In genomic region chr1:168225595-168226127, GRCm38 (mm10) we compare ENCODE assay signal across 19 mouse cellular contexts.
DNase-seq lines count a peak whose midpoint lies in the region; ATAC-seq lines count a peak whose summit lies in the region.
"Had no signal": no experiment of that assay in that cellular context is flagged by ENCODE, and none has a peak within 500 bp of the region (broad histone marks: within the 10 kb centered on the region; RNA-seq: fewer than 3 reads in every experiment).

No protein-coding gene starts in this region.

- 91% methylated on average over 7 of the region's 7 CpGs for WGBS in hindbrain, embryonic 10.5 days
- 78% methylated on average over 7 of the region's 7 CpGs for WGBS in hindbrain, embryonic 14.5 days
- 88% methylated on average over 7 of the region's 7 CpGs for WGBS in midbrain, embryonic 13.5 days
- 91% methylated on average over 7 of the region's 7 CpGs for WGBS in midbrain, embryonic 11.5 days
- 79% methylated on average over 7 of the region's 7 CpGs for WGBS in hindbrain, embryonic 16.5 days

- no peaks in the 10 kb centered on the region for H3K36me3 ChIP-seq in hindbrain, embryonic 10.5 days
- no peaks in the 10 kb centered on the region for H3K36me3 ChIP-seq in hindbrain, embryonic 14.5 days (replicated peaks; ENCODE audit: control insufficient read depth, insufficient read depth)
- H3K36me3 ChIP-seq in midbrain, embryonic 13.5 days = no peaks in the 10 kb centered on the region
- H3K36me3 ChIP-seq in midbrain, embryonic 11.5 days (ENCODE audit: control insufficient read depth, insufficient read depth, low read length) = no peaks in the 10 kb centered on the region
- no peaks in the 10 kb centered on the region for H3K36me3 ChIP-seq in hindbrain, embryonic 16.5 days (ENCODE audit: control insufficient read depth, insufficient read depth, low read length)
- H3K36me3 ChIP-seq: limb, embryonic 13.5 days; stomach, embryonic 15.5 days had no signal

- ATAC-seq in hindbrain, embryonic 14.5 days (ENCODE audit: low FRiP score) = no peak
- 0 out of 2 replicates have a peak, but pooled peaks have one; percentile 12 for ATAC-seq in midbrain, embryonic 13.5 days
- ATAC-seq in midbrain, embryonic 11.5 days (ENCODE audit: low FRiP score) = no peak
- peak; percentile 53 for ATAC-seq in hindbrain, embryonic 16.5 days
- ATAC-seq: forebrain, embryonic 14.5 days had no signal

- no peak overlapping the region for H3K4me3 ChIP-seq in hindbrain, embryonic 10.5 days
- no peak overlapping the region for H3K4me3 ChIP-seq in hindbrain, embryonic 14.5 days (replicated peaks; ENCODE audit: low read length)
- no peak overlapping the region for H3K4me3 ChIP-seq in midbrain, embryonic 13.5 days (replicated peaks)
- H3K4me3 ChIP-seq in midbrain, embryonic 11.5 days (ENCODE audit: low read depth, low read length) = no peak overlapping the region
- H3K4me3 ChIP-seq in hindbrain, embryonic 16.5 days (ENCODE audit: low read length) = no peak overlapping the region
- H3K4me3 ChIP-seq: limb, embryonic 13.5 days; stomach, embryonic 15.5 days had no signal

- H3K4me2 ChIP-seq in hindbrain, embryonic 14.5 days (replicated peaks) = no peak overlapping the region
- H3K4me2 ChIP-seq in midbrain, embryonic 13.5 days (replicated peaks) = no peak overlapping the region
- H3K4me2 ChIP-seq in midbrain, embryonic 11.5 days = no peak overlapping the region
- no peak overlapping the region for H3K4me2 ChIP-seq in hindbrain, embryonic 16.5 days (ENCODE audit: low read length)
- H3K4me2 ChIP-seq: limb, embryonic 13.5 days; stomach, embryonic 15.5 days had no signal

- no peaks in the 10 kb centered on the region for H3K9me3 ChIP-seq in hindbrain, embryonic 10.5 days
- H3K9me3 ChIP-seq in hindbrain, embryonic 14.5 days (ENCODE audit: control insufficient read depth, low read length) = no peaks in the 10 kb centered on the region
- no peaks in the 10 kb centered on the region for H3K9me3 ChIP-seq in midbrain, embryonic 13.5 days
- H3K9me3 ChIP-seq in midbrain, embryonic 11.5 days (ENCODE audit: control insufficient read depth, low read length) = no peaks in the 10 kb centered on the region
- no peaks in the 10 kb centered on the region for H3K9me3 ChIP-seq in hindbrain, embryonic 16.5 days (ENCODE audit: control insufficient read depth, low read length)
- H3K9me3 ChIP-seq: limb, embryonic 13.5 days; stomach, embryonic 15.5 days had no signal

- H3K27me3 ChIP-seq in hindbrain, embryonic 10.5 days (ENCODE audit: insufficient read depth, poor library complexity, severe bottlenecking) = no peaks in the 10 kb centered on the region
- H3K27me3 ChIP-seq in hindbrain, embryonic 14.5 days (ENCODE audit: control insufficient read depth, insufficient read depth, low read length) = no peaks in the 10 kb centered on the region
- H3K27me3 ChIP-seq in midbrain, embryonic 13.5 days = peaks cover 10% of the 10 kb centered on the region; the same call in 1 of the 2 replicates
- H3K27me3 ChIP-seq in midbrain, embryonic 11.5 days (ENCODE audit: control insufficient read depth, insufficient read depth, low read length) = no peaks in the 10 kb centered on the region
- no peaks in the 10 kb centered on the region for H3K27me3 ChIP-seq in hindbrain, embryonic 16.5 days (replicated peaks; ENCODE audit: control insufficient read depth, insufficient read depth, low read length)
- H3K27me3 ChIP-seq: limb, embryonic 13.5 days; stomach, embryonic 15.5 days had no signal

- H3K4me1 ChIP-seq in hindbrain, embryonic 10.5 days (replicated peaks) = peaks cover 43% of the 10 kb centered on the region
- H3K4me1 ChIP-seq in hindbrain, embryonic 14.5 days (replicated peaks; ENCODE audit: control insufficient read depth, insufficient read depth, low read length) = peaks cover 25% of the 10 kb centered on the region
- H3K4me1 ChIP-seq in midbrain, embryonic 13.5 days (replicated peaks) = peaks cover 84% of the 10 kb centered on the region
- peaks cover 30% of the 10 kb centered on the region for H3K4me1 ChIP-seq in midbrain, embryonic 11.5 days (ENCODE audit: control insufficient read depth, insufficient read depth, low read length)
- peaks cover 33% of the 10 kb centered on the region for H3K4me1 ChIP-seq in hindbrain, embryonic 16.5 days (ENCODE audit: control insufficient read depth, insufficient read depth, low read depth, low read length)

- 0 out of 2 replicates have a peak overlapping the region, but pooled peaks have one; percentile 45 for H3K27ac ChIP-seq in hindbrain, embryonic 10.5 days
- H3K27ac ChIP-seq in hindbrain, embryonic 14.5 days = no peak overlapping the region
- H3K27ac ChIP-seq in midbrain, embryonic 13.5 days = peak overlapping the region; percentile 70
- no peak overlapping the region for H3K27ac ChIP-seq in midbrain, embryonic 11.5 days (ENCODE audit: low read depth, low read length)
- no peak overlapping the region for H3K27ac ChIP-seq in hindbrain, embryonic 16.5 days (ENCODE audit: low read depth, low read length)
- H3K27ac ChIP-seq: limb, embryonic 13.5 days; stomach, embryonic 15.5 days had no signal

- DNase-seq in hindbrain, embryonic 10.5 days (ENCODE audit: low spot score) = no peak
- no peak for DNase-seq in hindbrain, embryonic 14.5 days (ENCODE audit: low spot score)
- no peak for DNase-seq in midbrain, embryonic 11.5 days (ENCODE audit: low spot score, missing footprints)
- DNase-seq in natural killer cell, adult 2 months (ENCODE audit: low spot score in 2 of 2) = no peak
- no peak for DNase-seq in right cerebral cortex, adult 2 months (ENCODE audit: low spot score in 2 of 2)
- no peak for DNase-seq in liver
- DNase-seq: adrenal gland, adult 2 months; B cell, adult 2 months; cerebellum, adult 8-10 months; heart, postnatal 14 days; kidney, adult 11 months; kidney, postnatal 36 days; layer of hippocampus, postnatal 36 days; thymus, postnatal 4 days had no signal

- H3K9ac ChIP-seq in hindbrain, embryonic 14.5 days = no peak overlapping the region
- H3K9ac ChIP-seq in midbrain, embryonic 13.5 days (replicated peaks) = no peak overlapping the region
- H3K9ac ChIP-seq in midbrain, embryonic 11.5 days (ENCODE audit: low read length) = no peak overlapping the region
- no peak overlapping the region for H3K9ac ChIP-seq in hindbrain, embryonic 16.5 days (ENCODE audit: low read depth, low read length)
- H3K9ac ChIP-seq: limb, embryonic 13.5 days; stomach, embryonic 15.5 days had no signal

Comparison
In these comparisons a context has a peak if more than half of its experiments do, and no peak if none do; other contexts are left out.
1. H3K27ac ChIP-seq: peak in hindbrain, embryonic 10.5 days (single experiment) and midbrain, embryonic 13.5 days (single experiment); none in hindbrain, embryonic 14.5 days (single experiment), midbrain, embryonic 11.5 days (single experiment) and hindbrain, embryonic 16.5 days (single experiment).
2. ATAC-seq: peak in midbrain, embryonic 13.5 days (single experiment) and hindbrain, embryonic 16.5 days (single experiment); none in hindbrain, embryonic 14.5 days (single experiment) and midbrain, embryonic 11.5 days (single experiment).